In the genomic region with DNA sequence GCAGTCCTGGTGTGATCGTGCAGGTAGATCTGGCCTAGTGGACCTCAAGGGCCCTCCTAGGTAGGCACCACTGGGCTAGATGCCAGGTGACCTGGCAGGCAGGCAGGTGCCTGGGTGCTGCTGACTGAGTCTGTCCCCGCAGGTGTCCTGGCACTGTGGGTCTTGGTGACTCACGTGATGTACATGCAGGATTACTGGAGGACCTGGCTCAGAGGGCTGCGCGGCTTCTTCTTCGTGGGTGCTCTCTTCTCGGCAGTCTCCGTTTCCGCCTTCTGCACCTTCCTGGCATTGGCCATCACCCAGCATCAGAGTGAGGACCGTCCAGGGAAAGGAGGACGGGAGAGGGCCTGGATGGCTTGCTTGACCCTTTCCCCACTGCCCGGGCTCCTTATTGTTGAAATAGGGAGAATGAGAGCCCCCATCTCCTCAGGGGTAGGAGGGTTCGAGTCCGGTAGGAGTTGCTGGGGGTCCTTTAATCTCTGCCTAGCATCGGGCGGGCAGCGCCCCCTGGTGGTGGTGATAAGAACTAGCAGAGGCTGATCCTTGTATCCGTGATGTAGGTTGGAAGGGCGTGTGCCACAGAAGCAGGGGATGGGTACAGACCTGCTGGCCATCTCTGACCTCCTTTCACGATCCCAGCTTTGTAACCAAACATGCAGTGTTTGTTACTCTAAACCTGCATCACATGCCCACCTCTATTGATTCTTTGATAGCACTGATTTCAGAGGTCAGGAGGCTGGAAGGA, we compare ENCODE assay signal across 10 mouse cellular contexts. TPM values are rescaled to one million over a fixed set of nuclear protein-coding genes. Genes with fewer than 3 reads are reported as not detected.
DNase-seq lines count a peak whose midpoint lies in the region; ATAC-seq and TF ChIP-seq lines count a peak whose summit lies in the region.
"Had no signal": no experiment of that assay in that cellular context is flagged by ENCODE, and none has a peak within 500 bp of the region (broad histone marks: within the 10 kb centered on the region; RNA-seq: fewer than 3 reads in every experiment).

No protein-coding gene starts in this region.

- no peak for ATAC-seq in hindbrain, embryonic 11.5 days (ENCODE audit: low FRiP score)
- ATAC-seq in hindbrain, embryonic 13.5 days (ENCODE audit: low FRiP score), result no peak
- peak; percentile 37; the same call in 1 of the 2 replicates for ATAC-seq in neutrophil, adult 5-6 weeks (ENCODE audit: extremely low read depth, insufficient number of reproducible peaks, low FRiP score, poor library complexity, severe bottlenecking)

- no peak overlapping the region for H3ac ChIP-seq in C2C12 (ENCODE audit: control insufficient read depth, insufficient read length, low read depth)

- no peak overlapping the region for H3K4me3 ChIP-seq in hindbrain, embryonic 11.5 days (ENCODE audit: low read depth, low read length)
- H3K4me3 ChIP-seq in hindbrain, embryonic 13.5 days, result no peak overlapping the region
- no peak overlapping the region for H3K4me3 ChIP-seq in C2C12 (ENCODE audit: insufficient read depth, poor library complexity, severe bottlenecking)
- H3K4me3 ChIP-seq: limb, embryonic 12.5 days; stomach, embryonic 15.5 days had no signal

- peak; percentile 79 for TF ChIP-seq CTCF in C2C12 (IDR thresholded peaks at IDR 0.05; ENCODE audit: control insufficient read depth, insufficient read depth, insufficient read length)

- peaks cover 25% of the 10 kb centered on the region for H3K79me3 ChIP-seq in C2C12 (ENCODE audit: low read depth)

- peaks cover 54% of the 10 kb centered on the region for H3K79me2 ChIP-seq in C2C12 (ENCODE audit: control insufficient read depth, insufficient read depth)

- H3K9ac ChIP-seq in hindbrain, embryonic 11.5 days (ENCODE audit: low read depth, low read length), result no peak overlapping the region
- H3K9ac ChIP-seq in hindbrain, embryonic 13.5 days, result no peak overlapping the region
- H3K9ac ChIP-seq: limb, embryonic 12.5 days; stomach, embryonic 15.5 days had no signal

- WGBS in hindbrain, embryonic 11.5 days, result 57% methylated on average over 20 of the region's 20 CpGs
- WGBS in hindbrain, embryonic 13.5 days, result 55% methylated on average over 20 of the region's 20 CpGs

- DNase-seq in hindbrain, embryonic 11.5 days (ENCODE audit: low spot score), result peak; percentile 81
- DNase-seq in ZHBTc4 (ENCODE audit: low read depth, low spot score), result peak; percentile 81
- DNase-seq in embryo, embryonic 10.5 days (ENCODE audit: low spot score), result peak; percentile 69
- DNase-seq in left cerebral cortex, postnatal 14 days (ENCODE audit: low spot score in 2 of 2), result peak; percentile 49 to 61
- DNase-seq in urinary bladder, postnatal 10 days (ENCODE audit: low spot score), result no peak

- H3K4me1 ChIP-seq in hindbrain, embryonic 11.5 days (replicated peaks; ENCODE audit: control insufficient read depth, insufficient read depth, low read length), result no peaks in the 10 kb centered on the region
- peaks cover 35% of the 10 kb centered on the region for H3K4me1 ChIP-seq in hindbrain, embryonic 13.5 days (replicated peaks)

- intact Hi-C loops in left cerebral cortex, postnatal 14 days (cut with DNase I), result loop anchor here (5.0 kb wide), 2 partner anchors 42 to 172 kb away; a partner anchor contains a TSS

- peaks cover 4% of the 10 kb centered on the region; the same call in 1 of the 2 replicates for H3K36me3 ChIP-seq in hindbrain, embryonic 11.5 days (ENCODE audit: control insufficient read depth, insufficient read depth, low read length)
- peaks cover 48% of the 10 kb centered on the region for H3K36me3 ChIP-seq in hindbrain, embryonic 13.5 days
- H3K36me3 ChIP-seq in C2C12 (ENCODE audit: control insufficient read depth, insufficient read depth), result peaks cover 76% of the 10 kb centered on the region

- no peak overlapping the region for H3K4me2 ChIP-seq in hindbrain, embryonic 11.5 days (replicated peaks; ENCODE audit: low read depth, low read length)
- H3K4me2 ChIP-seq in hindbrain, embryonic 13.5 days, result no peak overlapping the region
- H3K4me2 ChIP-seq: limb, embryonic 12.5 days; stomach, embryonic 15.5 days had no signal

- H3K27me3 ChIP-seq in hindbrain, embryonic 11.5 days (ENCODE audit: control insufficient read depth, insufficient read depth, low read length), result no peaks in the 10 kb centered on the region; the same call in 1 of the 2 replicates
- no peaks in the 10 kb centered on the region for H3K27me3 ChIP-seq in hindbrain, embryonic 13.5 days
- no peaks in the 10 kb centered on the region for H3K27me3 ChIP-seq in C2C12 (ENCODE audit: control insufficient read depth, insufficient read depth, insufficient read length)
- H3K27me3 ChIP-seq: limb, embryonic 12.5 days; stomach, embryonic 15.5 days had no signal

- no peak overlapping the region for H3K27ac ChIP-seq in hindbrain, embryonic 11.5 days (ENCODE audit: low read depth, low read length)
- no peak overlapping the region for H3K27ac ChIP-seq in hindbrain, embryonic 13.5 days
- H3K27ac ChIP-seq: limb, embryonic 12.5 days had no signal

- no peaks in the 10 kb centered on the region for H3K9me3 ChIP-seq in hindbrain, embryonic 11.5 days (ENCODE audit: control insufficient read depth, low read length)
- no peaks in the 10 kb centered on the region for H3K9me3 ChIP-seq in hindbrain, embryonic 13.5 days
- H3K9me3 ChIP-seq: limb, embryonic 12.5 days; stomach, embryonic 15.5 days had no signal

TF ChIP-seq in C2C12, 6 proteins besides CTCF, POLR2A, EP300 and RAD21:
- TF ChIP-seq MYOG (IDR thresholded peaks at IDR 0.05; ENCODE audit: control insufficient read depth, extremely low read depth, insufficient read length), result no peak
- TF ChIP-seq FOSL1 (IDR thresholded peaks at IDR 0.05; ENCODE audit: insufficient read depth, low read length, poor library complexity, severe bottlenecking), result no peak
- TF ChIP-seq USF1 (IDR thresholded peaks at IDR 0.05; ENCODE audit: low read depth), result no peak
- no peak for TF ChIP-seq CEBPB (IDR thresholded peaks at IDR 0.05; ENCODE audit: low read depth)
- TF ChIP-seq MAX (IDR thresholded peaks at IDR 0.05), result no peak
- no peak for TF ChIP-seq MYOD1 (IDR thresholded peaks at IDR 0.05; ENCODE audit: control insufficient read depth, insufficient read length, low read depth)

RNA-seq across cellular contexts. Expression of a gene that starts 11.6 kb away (rescaled TPM):
- 28.1 and 28.4 TPM in 2 replicates for polyA plus RNA-seq in hindbrain, embryonic 11.5 days (2014; fragmentation: Nextera tagmentation; extraction: Ambion mirVana)
- polyA plus RNA-seq in hindbrain, embryonic 13.5 days (2015; fragmentation: Nextera tagmentation; extraction: Ambion mirVana), result 59.8 and 62.9 TPM in 2 replicates
- polyA plus RNA-seq in C2C12 (2012; fragmentation: generic; extraction: Trizol), result 148 TPM
- 100 to 1,000 TPM; 157 to 169 TPM for total RNA-seq in left cerebral cortex, postnatal 14 days (2021)
- 20.8 and 23.7 TPM in 2 replicates for total RNA-seq in neutrophil, adult 5-6 weeks (2017)

RNA-seq across cellular contexts. Expression of a gene that starts 22.2 kb away (rescaled TPM):
- polyA plus RNA-seq in hindbrain, embryonic 11.5 days (2014; fragmentation: Nextera tagmentation; extraction: Ambion mirVana), result 3.6 and 4.0 TPM in 2 replicates
- polyA plus RNA-seq in hindbrain, embryonic 13.5 days (2015; fragmentation: Nextera tagmentation; extraction: Ambion mirVana), result 10.4 and 10.8 TPM in 2 replicates
- 0.88 TPM for polyA plus RNA-seq in C2C12 (2012; fragmentation: generic; extraction: Trizol)
- 10 to 100 TPM; 28.9 to 36.7 TPM for total RNA-seq in left cerebral cortex, postnatal 14 days (2021)
- total RNA-seq in neutrophil, adult 5-6 weeks (2017), result 2.6 and 4.3 TPM in 2 replicates

RNA-seq across cellular contexts. Expression of a gene that starts 54.4 kb away (rescaled TPM):
- polyA plus RNA-seq in hindbrain, embryonic 11.5 days (2014; fragmentation: Nextera tagmentation; extraction: Ambion mirVana), result 17.9 and 19.4 TPM in 2 replicates
- polyA plus RNA-seq in hindbrain, embryonic 13.5 days (2015; fragmentation: Nextera tagmentation; extraction: Ambion mirVana), result 27.9 and 28.1 TPM in 2 replicates
- polyA plus RNA-seq in C2C12 (2012; fragmentation: generic; extraction: Trizol), result 41.2 TPM
- 10 to 100 TPM; 23.7 to 25.9 TPM for total RNA-seq in left cerebral cortex, postnatal 14 days (2021)
- total RNA-seq in neutrophil, adult 5-6 weeks (2017), result 31.8 and 34.7 TPM in 2 replicates

RNA-seq across cellular contexts. Expression of a gene that starts 58.8 kb away (rescaled TPM):
- polyA plus RNA-seq in hindbrain, embryonic 11.5 days (2014; fragmentation: Nextera tagmentation; extraction: Ambion mirVana), result 0.11 TPM in 1 of 2 replicates, not detected in the other
- polyA plus RNA-seq in hindbrain, embryonic 13.5 days (2015; fragmentation: Nextera tagmentation; extraction: Ambion mirVana), result 0.21 and 0.29 TPM in 2 replicates
- polyA plus RNA-seq in C2C12 (2012; fragmentation: generic; extraction: Trizol), result 0.04 TPM
- total RNA-seq in left cerebral cortex, postnatal 14 days (2021), result under 1 TPM; 0.94 to 0.97 TPM
- 2.9 and 3.7 TPM in 2 replicates for total RNA-seq in neutrophil, adult 5-6 weeks (2017)
